Mouse (Mus musculus) forebrain, embryonic 14.5 days (tissue): ENCODE measurements around the gene E130309D02Rik. TPM values are rescaled to one million over a fixed set of nuclear protein-coding genes. Genes with fewer than 3 reads are reported as not detected.

Source experiments
- ATAC-seq: fragments of 200-750 bp; cut with Nextera tagmentation; 2 replicates; pipeline ENCODE4 v1.8.0; 2017; ENCODE audit warnings: mild to moderate bottlenecking, moderate library complexity
- DNase-seq: peaks from one replicate; pipeline ENCODE4 v3.0.0-alpha.2; 2015; ENCODE audit warnings: low spot score
- H3K27ac ChIP-seq: fragments of 300-500 bp; sonication (generic); 2 replicates; pipeline ENCODE4 v1.5.1; 2014; ENCODE audit warnings: low read depth, mild to moderate bottlenecking, control low read depth, low read length, moderate library complexity
- H3K27me3 ChIP-seq: fragments of 300-500 bp; sonication (generic); replicated peaks from 2 replicates; pipeline ENCODE4 v1.6.1; 2014; ENCODE audit warnings: low read length, control low read depth, mixed read lengths; ENCODE audit not compliant: control insufficient read depth, insufficient read depth
- H3K36me3 ChIP-seq: fragments of 300-500 bp; sonication (generic); 2 replicates; pipeline ENCODE4 v1.6.1; 2014; ENCODE audit warnings: low read length, control low read depth; ENCODE audit not compliant: control insufficient read depth, insufficient read depth
- H3K4me1 ChIP-seq: fragments of 300-500 bp; sonication (generic); 2 replicates; pipeline ENCODE4 v1.6.1; 2014; ENCODE audit warnings: antibody characterized with exemption, low read length, control low read depth; ENCODE audit not compliant: control insufficient read depth, insufficient read depth
- H3K4me2 ChIP-seq: fragments of 300-500 bp; sonication (generic); 2 replicates; pipeline ENCODE4 v1.6.1; 2014; ENCODE audit warnings: mild to moderate bottlenecking, control low read depth, low read length
- H3K4me3 ChIP-seq: fragments of 300-500 bp; sonication (generic); 2 replicates; pipeline ENCODE4 v1.5.1; 2014; ENCODE audit warnings: low read depth, low read length, control low read depth
- H3K9ac ChIP-seq: fragments of 300-500 bp; sonication (generic); 2 replicates; pipeline ENCODE4 v1.6.1; 2014; ENCODE audit warnings: mild to moderate bottlenecking, low read length, control low read depth, moderate library complexity
- H3K9me3 ChIP-seq: fragments of 300-500 bp; sonication (generic); replicated peaks from 2 replicates; pipeline ENCODE4 v1.6.1; 2016; ENCODE audit warnings: low read length, control low read depth, mixed read lengths; ENCODE audit not compliant: control insufficient read depth
- WGBS: fragments of 180-500 bp; shearing (Covaris S2); extraction: QIAGEN DNeasy Blood & Tissue Kit; methylation state at CpG from one replicate; pipeline ENCODE4 v1.1.7; 2014; 5-methylcytosine and 5-hydroxymethylcytosine counted together
- polyA plus RNA-seq: library from polyadenylated mRNA; unstranded; fragments of >200 nt; fragmentation: Nextera tagmentation; extraction: Ambion mirVana; gene quantifications from 2 replicates; pipeline ENCODE4 v1.2.1, GENCODE M21; 2014

Gene E130309D02Rik
- polyA plus RNA-seq, 1 experiment from 2014 or later, result 32.3 TPM

DNA sequence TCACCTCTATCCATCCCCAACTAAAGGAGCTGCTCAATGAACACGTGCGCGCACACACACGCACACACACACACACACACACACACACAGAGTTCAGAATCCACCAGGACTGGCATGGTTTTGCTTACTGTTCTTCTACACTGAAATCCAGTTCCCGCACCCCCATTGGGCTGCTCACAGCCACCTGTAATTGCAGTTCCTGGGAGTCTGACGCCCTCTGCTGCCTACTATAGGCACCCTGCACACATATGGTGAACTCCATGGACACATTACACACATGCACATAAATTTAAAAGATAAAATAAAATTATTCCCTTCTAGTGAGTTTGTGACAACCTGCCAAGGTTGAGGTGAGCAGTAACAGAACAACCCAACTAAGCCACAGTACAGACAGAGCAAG is 30.4 kb downstream of the E130309D02Rik start:
- Histone ChIP-seq H3K27me3 (peaks cover 31% of the 10 kb centered on the region), H3K4me2 (no peak overlapping the region), H3K27ac (no peak overlapping the region), H3K9ac (no peak overlapping the region), H3K4me3 (no peak overlapping the region), H3K4me1 (no peaks in the 10 kb centered on the region), H3K36me3 (0 out of 2 replicates have a peak, but pooled peaks cover 4% of the 10 kb centered on the region), H3K9me3 (no peaks in the 10 kb centered on the region)
- DNase-seq (no peak), ATAC-seq (no peak)
- WGBS, result 40% methylated on average over 6 of the region's 6 CpGs

DNA sequence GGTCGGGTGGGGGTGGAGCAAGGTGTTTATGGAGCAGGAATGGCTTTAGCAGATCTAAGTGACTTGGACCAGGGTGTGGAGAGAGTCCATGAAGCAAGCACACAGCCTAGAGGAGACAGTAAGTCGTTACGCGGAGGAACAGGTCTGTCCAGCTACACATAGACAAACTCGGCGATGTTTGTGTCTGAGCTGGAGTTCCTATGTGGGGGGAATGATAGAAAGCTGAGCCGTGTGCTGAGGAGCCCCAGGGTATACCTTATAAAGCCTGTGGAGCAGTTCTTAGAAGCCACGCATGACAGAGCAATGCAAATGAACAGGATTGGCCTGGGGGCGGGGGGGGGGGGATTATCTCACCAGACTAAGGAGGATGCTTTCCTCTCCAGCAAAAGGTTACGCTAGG is 35.9 kb downstream of the E130309D02Rik start:
- Histone ChIP-seq H3K4me1 (no peaks in the 10 kb centered on the region), H3K9ac (no peak overlapping the region), H3K27me3 (no peaks in the 10 kb centered on the region), H3K4me2 (no peak overlapping the region), H3K4me3 (no peak overlapping the region), H3K36me3 (no peaks in the 10 kb centered on the region), H3K9me3 (no peaks in the 10 kb centered on the region), H3K27ac (no peak overlapping the region)
- ATAC-seq, result no peak
- DNase-seq, result no peak
- 39% methylated on average over 10 of the region's 10 CpGs for WGBS

DNA sequence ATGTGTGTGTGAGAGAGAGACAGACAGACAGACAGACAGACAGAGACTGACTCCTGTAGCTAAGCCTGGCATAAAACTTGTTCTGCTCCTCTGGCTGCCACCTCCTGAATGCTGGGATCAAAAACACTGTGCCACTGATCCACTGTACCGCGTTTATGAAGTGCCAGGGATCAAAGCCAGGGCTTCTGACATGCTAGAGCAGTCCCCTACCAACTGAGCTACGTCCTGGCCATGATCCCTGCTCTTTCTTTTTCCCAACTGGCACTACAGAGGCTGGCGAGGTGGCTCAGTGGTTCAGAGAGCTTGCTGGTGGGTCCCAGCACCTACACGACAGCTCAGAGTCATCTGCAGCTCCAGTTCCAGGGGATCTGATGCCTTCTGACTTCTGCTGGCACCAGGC is 39.4 kb downstream of the E130309D02Rik start:
- no peaks in the 10 kb centered on the region for H3K27me3 ChIP-seq
- WGBS, result 55% methylated on average over 5 of the region's 5 CpGs
- H3K4me1 ChIP-seq, result peaks cover under 1% of the 10 kb centered on the region; the same call in 1 of the 2 replicates
- DNase-seq (no peak), ATAC-seq (no peak)
- no peak overlapping the region for H3K4me3 ChIP-seq
- H3K4me2 ChIP-seq, result no peak overlapping the region
- H3K27ac ChIP-seq, result no peak overlapping the region
- no peaks in the 10 kb centered on the region for H3K36me3 ChIP-seq
- H3K9ac ChIP-seq, result no peak overlapping the region
- no peaks in the 10 kb centered on the region for H3K9me3 ChIP-seq

DNA sequence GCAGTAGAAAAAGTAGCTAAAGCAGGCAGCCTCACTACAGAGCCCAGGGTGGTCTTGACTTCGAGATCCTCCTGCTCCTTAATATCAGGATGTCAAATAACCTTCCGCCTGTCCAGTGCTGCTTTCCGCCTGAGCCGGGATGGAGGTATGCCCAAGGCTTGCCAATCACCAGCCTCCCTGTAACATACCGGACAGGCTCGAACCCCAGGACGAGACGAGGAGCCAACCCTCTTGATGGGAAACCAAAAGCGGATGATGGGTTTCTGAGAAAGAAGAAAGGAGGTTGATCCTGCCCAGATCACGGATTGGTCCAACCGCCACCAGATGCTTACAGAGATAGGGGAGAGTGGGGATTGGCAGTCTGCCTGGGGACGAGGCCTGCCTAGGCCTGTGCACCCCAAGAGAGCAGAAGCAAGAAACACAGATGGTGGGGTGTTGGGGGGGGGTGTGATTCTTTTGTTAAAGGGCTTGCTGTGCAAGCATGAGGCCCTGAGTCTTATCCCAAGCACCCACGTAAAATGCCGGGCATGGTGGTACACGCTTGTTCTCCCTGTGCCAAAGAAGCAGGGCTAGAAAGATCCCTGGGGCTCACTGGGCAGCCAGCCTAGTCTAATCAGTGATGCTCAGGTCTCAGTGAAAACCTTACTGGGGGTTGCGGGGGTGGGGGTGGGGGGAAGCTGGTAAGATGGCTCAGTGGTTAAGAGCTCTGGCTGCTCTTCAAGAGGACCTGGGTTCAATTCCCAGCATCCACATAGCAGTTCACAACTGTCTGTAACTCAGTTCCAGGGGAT is 42.4 kb downstream of the E130309D02Rik start:
- Histone ChIP-seq H3K9ac (no peak overlapping the region), H3K27ac (no peak overlapping the region), H3K27me3 (no peaks in the 10 kb centered on the region), H3K4me2 (no peak overlapping the region), H3K4me3 (no peak overlapping the region), H3K9me3 (no peaks in the 10 kb centered on the region), H3K36me3 (no peaks in the 10 kb centered on the region), H3K4me1 (peaks cover 14% of the 10 kb centered on the region)
- peak; percentile 33 for DNase-seq
- WGBS, result 90% methylated on average over 16 of the region's 16 CpGs
- no peak for ATAC-seq

DNA sequence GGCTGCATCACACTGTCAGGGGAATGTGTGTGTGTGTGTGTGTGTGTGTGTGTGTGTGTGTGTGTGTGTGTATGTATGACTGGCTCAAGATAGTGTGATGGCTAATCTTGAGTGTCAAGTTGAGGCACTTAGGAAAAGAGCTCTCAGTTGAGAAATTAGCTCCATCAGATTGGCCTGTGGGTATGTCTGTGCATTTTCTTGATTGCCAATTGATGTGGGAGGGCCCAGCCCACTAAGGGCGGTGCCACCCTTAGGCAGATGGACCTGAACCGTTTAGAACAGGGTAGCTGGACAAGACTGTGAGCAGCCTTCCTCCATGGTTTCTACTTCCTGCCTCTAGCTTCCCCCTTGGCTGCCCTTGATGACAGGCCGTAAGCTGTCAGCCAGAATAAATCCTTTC is 43.1 kb downstream of the E130309D02Rik start:
- no peak overlapping the region for H3K9ac ChIP-seq
- no peak overlapping the region for H3K4me2 ChIP-seq
- no peaks in the 10 kb centered on the region for H3K36me3 ChIP-seq
- 80% methylated on average over 3 of the region's 3 CpGs for WGBS
- H3K4me3 ChIP-seq, result no peak overlapping the region
- no peaks in the 10 kb centered on the region for H3K27me3 ChIP-seq
- H3K9me3 ChIP-seq, result no peaks in the 10 kb centered on the region
- no peak for DNase-seq
- H3K4me1 ChIP-seq, result peaks cover 14% of the 10 kb centered on the region
- no peak for ATAC-seq
- H3K27ac ChIP-seq, result no peak overlapping the region

DNA sequence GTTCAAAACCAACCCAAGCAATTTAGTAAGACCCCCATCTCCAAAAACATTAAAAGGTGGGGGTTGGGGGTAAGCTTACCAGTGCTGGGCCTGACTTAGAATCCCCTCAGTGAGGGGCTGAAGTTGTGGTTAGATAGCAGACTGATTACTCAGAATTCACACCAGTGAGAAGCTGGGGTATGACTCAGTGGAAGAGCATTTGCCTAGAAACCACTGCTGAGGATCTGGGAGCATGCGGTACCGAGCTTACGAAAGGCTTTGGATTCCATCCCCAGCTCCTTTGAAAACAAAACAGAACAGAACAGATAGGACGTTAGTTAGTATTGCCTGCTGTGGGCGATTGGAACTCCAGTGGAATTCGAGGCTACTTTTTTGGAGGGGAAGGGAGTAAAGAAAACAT is 43.5 kb downstream of the E130309D02Rik start:
- 91% methylated on average over 6 of the region's 6 CpGs for WGBS
- no peak for ATAC-seq
- H3K36me3 ChIP-seq, result no peaks in the 10 kb centered on the region

DNA sequence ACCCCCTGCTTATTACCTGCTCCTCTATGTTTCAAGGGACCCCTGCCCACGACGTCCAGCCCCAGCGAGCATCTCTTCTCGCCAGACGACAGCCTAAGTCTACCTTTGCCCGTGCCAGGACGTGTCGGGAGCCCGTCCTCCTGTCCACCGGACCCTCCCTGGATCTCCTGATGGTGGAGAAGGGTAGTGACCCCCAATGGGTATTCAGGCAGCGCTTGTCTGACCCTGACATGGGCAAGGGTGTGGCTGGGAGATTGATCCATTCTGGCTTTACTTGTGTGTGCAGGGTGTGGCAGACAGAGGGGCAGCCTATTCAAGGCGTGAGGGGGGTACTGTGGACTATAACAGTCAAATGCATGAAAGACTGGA is 45.0 kb downstream of the E130309D02Rik start:
- Histone ChIP-seq H3K4me2 (peak overlapping the region; percentile 84), H3K36me3 (no peaks in the 10 kb centered on the region), H3K9ac (peak overlapping the region; percentile 95), H3K4me3 (peak overlapping the region; percentile 98), H3K27me3 (no peaks in the 10 kb centered on the region), H3K9me3 (no peaks in the 10 kb centered on the region), H3K27ac (no peak overlapping the region), H3K4me1 (peaks cover 14% of the 10 kb centered on the region)
- 2% methylated on average over 12 of the region's 12 CpGs for WGBS
- no peak; the same call in 1 of the 2 replicates for ATAC-seq
- no peak for DNase-seq

More for the DNA sequence above, 43.5 kb downstream of the E130309D02Rik start:
- H3K9me3 ChIP-seq, result no peaks in the 10 kb centered on the region
- no peak overlapping the region for H3K4me2 ChIP-seq
- no peaks in the 10 kb centered on the region for H3K27me3 ChIP-seq
- no peak for DNase-seq
- H3K4me3 ChIP-seq, result no peak overlapping the region
- H3K4me1 ChIP-seq, result peaks cover 14% of the 10 kb centered on the region
- H3K27ac ChIP-seq, result no peak overlapping the region
- no peak overlapping the region for H3K9ac ChIP-seq

DNA sequence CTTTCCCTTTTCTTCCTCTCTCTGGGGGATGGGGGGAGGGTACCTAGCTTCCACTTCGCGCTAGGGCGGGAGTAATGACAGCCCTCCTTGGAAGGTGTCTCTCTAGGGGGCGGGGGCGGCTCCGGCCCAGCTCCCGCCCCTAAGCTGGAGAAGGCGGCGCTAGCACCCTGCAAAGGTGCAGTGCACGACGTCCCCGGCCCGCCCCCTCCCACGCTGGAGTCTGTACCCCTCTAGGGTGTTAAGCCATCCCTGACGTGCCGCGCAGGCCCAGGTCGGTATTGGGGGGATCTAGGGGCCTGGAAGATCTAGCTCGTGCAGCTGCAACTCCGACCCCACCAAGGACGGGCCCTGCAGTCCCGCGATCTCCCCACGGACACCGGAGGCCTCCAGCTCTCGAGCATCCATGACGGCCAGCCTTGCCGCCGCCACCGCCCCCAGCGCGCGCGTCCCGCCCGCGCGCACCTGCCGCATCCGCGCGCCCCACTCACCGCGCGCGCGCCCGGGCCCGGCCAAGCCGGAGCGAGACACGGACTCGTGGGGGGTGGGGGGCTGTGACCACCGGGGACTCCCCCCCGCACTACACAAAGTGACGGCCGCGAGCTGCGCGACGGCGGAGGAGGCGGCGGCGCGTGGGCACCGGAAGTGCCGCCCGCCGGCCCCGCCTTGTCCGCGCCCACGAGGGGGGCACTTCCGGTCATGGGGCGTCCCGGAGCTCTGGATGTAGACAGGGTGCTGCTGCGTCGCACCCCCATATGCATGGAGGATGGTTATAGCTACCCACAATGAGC is 45.6 kb downstream of the E130309D02Rik start, which contains the start of gene Zfp316:
Gene Zfp316 (minus strand): TSS at position 660 of the 788 bp plus-strand sequence.
- Histone ChIP-seq H3K9me3 (no peaks in the 10 kb centered on the region), H3K27me3 (no peaks in the 10 kb centered on the region), H3K4me3 (peak within 1 kb of the TSS; percentile 98), H3K27ac (peak within 1 kb of the TSS; percentile 79), H3K4me2 (peak within 1 kb of the TSS; percentile 84), H3K4me1 (peaks cover 14% of the 10 kb centered on the region), H3K9ac (peak within 1 kb of the TSS; percentile 95), H3K36me3 (peaks cover 3% of the 10 kb centered on the region)
- ATAC-seq (peak; percentile 89), DNase-seq (peak; percentile 78)
- under 1% methylated on average over 69 of the region's 79 CpGs for WGBS

DNA sequence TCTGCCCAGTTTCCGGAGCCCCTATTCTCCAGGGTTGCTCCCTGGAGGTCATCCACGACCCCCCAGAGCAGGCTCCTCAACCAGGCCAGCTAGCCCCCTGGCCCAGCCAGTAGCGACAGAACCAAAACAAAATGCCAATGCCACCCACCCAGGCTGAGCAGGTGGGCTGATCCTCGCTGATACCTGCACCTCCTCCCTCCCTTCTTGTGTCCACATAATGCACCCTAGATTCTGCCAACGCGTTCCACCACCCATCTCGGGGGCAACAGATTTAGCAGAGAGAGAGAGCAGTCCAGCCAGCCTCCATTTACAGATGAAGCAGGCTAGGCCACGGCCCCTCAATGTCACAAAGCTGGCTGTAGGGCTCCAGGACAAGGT is 46.2 kb downstream of the E130309D02Rik start:
- H3K9ac ChIP-seq, result peak overlapping the region; percentile 95
- WGBS, result 22% methylated on average over 8 of the region's 8 CpGs
- ATAC-seq, result 0 out of 2 replicates have a peak, but pooled peaks have one; percentile 3
- H3K27ac ChIP-seq, result peak overlapping the region; percentile 79
- H3K4me2 ChIP-seq, result peak overlapping the region; percentile 84
- peak overlapping the region; percentile 98 for H3K4me3 ChIP-seq
- DNase-seq, result no peak
- peaks cover 9% of the 10 kb centered on the region for H3K36me3 ChIP-seq
- no peaks in the 10 kb centered on the region for H3K9me3 ChIP-seq
- H3K4me1 ChIP-seq, result peaks cover 14% of the 10 kb centered on the region
- no peaks in the 10 kb centered on the region for H3K27me3 ChIP-seq
